Mouse (Mus musculus) c-Kit-positive CD71-negative TER-119-negative erythroid progenitor cells, embryonic 14.5 days (primary cell): ENCODE data around the gene Rhoc.
A peak's percentile ranks its signal among the peaks of the same experiment; 100 is the strongest.

ENCODE experiments used
- DNase-seq: peaks from one replicate; pipeline ENCODE4 v3.0.0-alpha.2; 2013; ENCODE audit warnings: low read depth

The Rhoc gene

GRCm38 (mm10) chr3:104817481-104817990 lies 29.4 kb downstream of the Rhoc start:
- DNase-seq = no peak

- peak; percentile 53 for DNase-seq
Observed at GRCm38 (mm10) chr3:104817991-104818748, 30.0 kb downstream of the Rhoc start, which contains the start of gene Mov10. Gene Mov10, minus strand, starts transcription at chr3:104818563.

GRCm38 (mm10) chr3:104818749-104819134 lies 30.6 kb downstream of the Rhoc start:
- no peak for DNase-seq

- no peak for DNase-seq
Observed at GRCm38 (mm10) chr3:104820426-104820825, 32.3 kb downstream of the Rhoc start.

GRCm38 (mm10) chr3:104822413-104822812 lies 34.2 kb downstream of the Rhoc start:
- no peak for DNase-seq

GRCm38 (mm10) chr3:104835797-104836196 lies 47.6 kb downstream of the Rhoc start:
- DNase-seq = no peak

GRCm38 (mm10) chr3:104841049-104841448 lies 52.9 kb downstream of the Rhoc start:
- DNase-seq = no peak
